8 mouse cellular contexts compared by ENCODE assay signal in the genomic region with DNA sequence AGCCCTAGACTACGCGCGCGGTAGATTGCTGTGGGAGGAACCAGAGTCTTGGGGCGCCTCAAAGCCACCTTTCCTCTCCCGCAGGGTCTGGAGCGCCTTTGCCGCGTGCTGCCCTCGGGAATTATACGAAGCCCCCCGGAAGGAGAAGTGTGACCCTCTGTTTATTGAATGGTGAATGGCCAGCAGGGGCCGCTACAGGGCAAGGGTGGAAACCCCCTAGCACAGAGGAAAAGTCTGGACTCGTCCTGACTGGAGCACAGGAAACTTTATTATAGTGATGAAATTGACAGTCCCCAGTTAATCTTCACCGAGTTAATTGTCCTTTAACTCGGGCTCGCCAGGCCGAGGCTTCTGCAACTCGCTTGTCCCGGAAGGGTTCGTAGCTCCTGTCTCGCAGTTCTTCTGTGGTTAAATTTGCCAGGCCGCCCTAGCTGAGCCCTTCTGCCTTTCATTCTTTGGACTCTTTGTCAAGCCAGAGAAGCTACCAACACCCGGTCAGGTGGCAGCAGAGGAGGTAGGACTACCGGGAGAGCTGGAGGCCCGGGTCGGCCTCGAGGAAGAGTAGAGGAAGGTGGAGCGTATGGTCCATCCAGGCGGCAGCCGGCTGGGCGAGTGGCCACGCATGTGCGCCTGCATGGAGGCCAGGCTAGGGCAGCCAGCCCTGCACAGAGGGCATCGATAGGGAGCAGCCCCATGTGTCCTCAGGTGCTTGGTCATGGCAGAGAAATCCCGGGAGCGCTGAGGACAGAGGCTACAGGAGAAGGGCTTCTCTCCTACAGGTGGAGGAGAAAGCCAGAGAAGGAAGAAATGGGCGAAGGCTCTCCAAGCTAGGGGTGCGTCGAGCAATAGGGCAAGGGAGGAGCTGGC. TPM values are rescaled to one million over a fixed set of nuclear protein-coding genes. Genes with fewer than 3 reads are reported as not detected.
DNase-seq lines count a peak whose midpoint lies in the region; ATAC-seq and TF ChIP-seq lines count a peak whose summit lies in the region.

No protein-coding gene starts in this region.

- peaks cover 23% of the 10 kb centered on the region for H3K4me1 ChIP-seq in heart, embryonic 13.5 days
- H3K4me1 ChIP-seq in kidney, postnatal 0 days (replicated peaks; ENCODE audit: insufficient read depth, low read length), result peaks cover 12% of the 10 kb centered on the region
- H3K4me1 ChIP-seq in liver, embryonic 13.5 days (replicated peaks), result peaks cover 42% of the 10 kb centered on the region
- H3K4me1 ChIP-seq in stomach, embryonic 16.5 days (ENCODE audit: control insufficient read depth, insufficient read depth, low read length), result peaks cover 15% of the 10 kb centered on the region

- peak overlapping the region; percentile 98 for H3K4me2 ChIP-seq in heart, embryonic 13.5 days
- peak overlapping the region; percentile 91 for H3K4me2 ChIP-seq in kidney, postnatal 0 days (ENCODE audit: low read length)
- peak overlapping the region; percentile 97 for H3K4me2 ChIP-seq in liver, embryonic 13.5 days
- peak overlapping the region; percentile 76 for H3K4me2 ChIP-seq in stomach, embryonic 16.5 days (ENCODE audit: low read depth, low read length)

- 26% methylated on average over 40 of the region's 40 CpGs for WGBS in heart, embryonic 13.5 days
- WGBS in kidney, postnatal 0 days, result 21% methylated on average over 40 of the region's 40 CpGs
- WGBS in liver, embryonic 13.5 days (ENCODE audit: insufficient replicate concordance), result 27% methylated on average over 40 of the region's 40 CpGs
- 24% methylated on average over 40 of the region's 40 CpGs for WGBS in stomach, embryonic 16.5 days

- peak overlapping the region; percentile 90 for H3K27ac ChIP-seq in heart, embryonic 13.5 days (replicated peaks)
- peak overlapping the region; percentile 93 for H3K27ac ChIP-seq in kidney, postnatal 0 days
- H3K27ac ChIP-seq in liver, embryonic 13.5 days, result peak overlapping the region; percentile 90
- peak overlapping the region; percentile 95 for H3K27ac ChIP-seq in stomach, embryonic 16.5 days (ENCODE audit: low read length)

- TF ChIP-seq CTCF in kidney, postnatal 0 days (IDR thresholded peaks at IDR 0.05; ENCODE audit: low read depth), result peak; percentile 94

- H3K4me3 ChIP-seq in heart, embryonic 13.5 days, result peak overlapping the region; percentile 80
- H3K4me3 ChIP-seq in kidney, postnatal 0 days (replicated peaks; ENCODE audit: low read depth, low read length), result peak overlapping the region; percentile 99
- H3K4me3 ChIP-seq in liver, embryonic 13.5 days (replicated peaks), result peak overlapping the region; percentile 96
- peak overlapping the region; percentile 100 for H3K4me3 ChIP-seq in stomach, embryonic 16.5 days (replicated peaks; ENCODE audit: low read length)

- peaks cover 4% of the 10 kb centered on the region for H3K27me3 ChIP-seq in heart, embryonic 13.5 days (replicated peaks)
- H3K27me3 ChIP-seq in kidney, postnatal 0 days (ENCODE audit: insufficient read depth, low read length), result no peaks in the 10 kb centered on the region
- H3K27me3 ChIP-seq in liver, embryonic 13.5 days, result 0 out of 2 replicates have a peak, but pooled peaks cover under 1% of the 10 kb centered on the region
- no peaks in the 10 kb centered on the region for H3K27me3 ChIP-seq in stomach, embryonic 16.5 days (ENCODE audit: control insufficient read depth, insufficient read depth, low read length)

- peak; percentile 29; the same call in 1 of the 2 replicates for ATAC-seq in heart, embryonic 13.5 days (ENCODE audit: extremely low read depth, insufficient number of reproducible peaks, low FRiP score, low TSS enrichment)
- ATAC-seq in kidney, postnatal 0 days (replicated peaks; ENCODE audit: low FRiP score, low read depth), result peak; percentile 65
- peak; percentile 22 for ATAC-seq in liver, embryonic 13.5 days (ENCODE audit: low read depth)
- peak; percentile 58 for ATAC-seq in stomach, embryonic 16.5 days (ENCODE audit: insufficient read depth, low FRiP score)

- H3K36me3 ChIP-seq in heart, embryonic 13.5 days, result peaks cover 23% of the 10 kb centered on the region
- peaks cover 18% of the 10 kb centered on the region for H3K36me3 ChIP-seq in kidney, postnatal 0 days (ENCODE audit: insufficient read depth, low read length)
- H3K36me3 ChIP-seq in liver, embryonic 13.5 days, result peaks cover 25% of the 10 kb centered on the region
- H3K36me3 ChIP-seq in stomach, embryonic 16.5 days (ENCODE audit: control insufficient read depth, insufficient read depth, low read length), result peaks cover 18% of the 10 kb centered on the region

- DNase-seq in CD8-positive naive resting alpha-beta T cell, adult 2 months (ENCODE audit: low read depth in 2 of 2, low spot score in 2 of 2), result peak; percentile 59 to 72
- peak; percentile 84 for DNase-seq in c-Kit-positive CD71-negative TER-119-negative erythroid progenitor cells, embryonic 14.5 days (ENCODE audit: low read depth)
- peak; percentile 58 for DNase-seq in fibroblast of lung, adult 2 months (ENCODE audit: low read depth)
- DNase-seq in kidney, postnatal 0 days (ENCODE audit: low spot score), result peak; percentile 95
- DNase-seq in liver, embryonic 13.5 days, result peak; percentile 69
- DNase-seq in neural tube, embryonic 10.5 days (ENCODE audit: extremely low spot score, low spot score), result peak; percentile 89

- H3K9me3 ChIP-seq in heart, embryonic 13.5 days, result no peaks in the 10 kb centered on the region
- H3K9me3 ChIP-seq in kidney, postnatal 0 days (replicated peaks; ENCODE audit: low read length), result no peaks in the 10 kb centered on the region
- no peaks in the 10 kb centered on the region for H3K9me3 ChIP-seq in liver, embryonic 13.5 days (replicated peaks)
- H3K9me3 ChIP-seq in stomach, embryonic 16.5 days (replicated peaks; ENCODE audit: control insufficient read depth, low read length), result no peaks in the 10 kb centered on the region

- H3K9ac ChIP-seq in heart, embryonic 13.5 days, result peak overlapping the region; percentile 96
- H3K9ac ChIP-seq in kidney, postnatal 0 days (ENCODE audit: low read depth, low read length), result peak overlapping the region; percentile 98
- H3K9ac ChIP-seq in liver, embryonic 13.5 days, result peak overlapping the region; percentile 99
- H3K9ac ChIP-seq in stomach, embryonic 16.5 days (ENCODE audit: low read length), result peak overlapping the region; percentile 100

RNA-seq across cellular contexts. Expression of a gene that starts 1.1 kb away (rescaled TPM):
- 4.4 and 5.7 TPM in 2 replicates for polyA plus RNA-seq in heart, embryonic 13.5 days (2015; fragmentation: Nextera tagmentation; extraction: Ambion mirVana)
- 4.9 and 5.9 TPM in 2 replicates for polyA plus RNA-seq in kidney, postnatal 0 days (2015; fragmentation: Nextera tagmentation; extraction: Ambion mirVana)
- 2.8 and 3.8 TPM in 2 replicates for polyA plus RNA-seq in liver, embryonic 13.5 days (2015; fragmentation: Nextera tagmentation; extraction: Ambion mirVana)
- polyA plus RNA-seq in stomach, embryonic 16.5 days (2015; fragmentation: Nextera tagmentation; extraction: Ambion mirVana), result 6.5 and 7.9 TPM in 2 replicates

RNA-seq across cellular contexts. Expression of a gene that starts 9.0 kb away (rescaled TPM):
- 0.13 and 0.19 TPM in 2 replicates for polyA plus RNA-seq in heart, embryonic 13.5 days (2015; fragmentation: Nextera tagmentation; extraction: Ambion mirVana)
- 0.92 and 1.6 TPM in 2 replicates for polyA plus RNA-seq in kidney, postnatal 0 days (2015; fragmentation: Nextera tagmentation; extraction: Ambion mirVana)
- polyA plus RNA-seq in liver, embryonic 13.5 days (2015; fragmentation: Nextera tagmentation; extraction: Ambion mirVana), result 0.09 and 0.20 TPM in 2 replicates
- polyA plus RNA-seq in stomach, embryonic 16.5 days (2015; fragmentation: Nextera tagmentation; extraction: Ambion mirVana), result 1.3 and 1.4 TPM in 2 replicates

RNA-seq across cellular contexts. Expression of a gene that starts 23.0 kb away (rescaled TPM):
- 0.33 and 0.37 TPM in 2 replicates for polyA plus RNA-seq in heart, embryonic 13.5 days (2015; fragmentation: Nextera tagmentation; extraction: Ambion mirVana)
- polyA plus RNA-seq in kidney, postnatal 0 days (2015; fragmentation: Nextera tagmentation; extraction: Ambion mirVana), result 35.5 and 48.6 TPM in 2 replicates
- polyA plus RNA-seq in liver, embryonic 13.5 days (2015; fragmentation: Nextera tagmentation; extraction: Ambion mirVana), result 0.09 and 0.50 TPM in 2 replicates
- 4.7 and 9.5 TPM in 2 replicates for polyA plus RNA-seq in stomach, embryonic 16.5 days (2015; fragmentation: Nextera tagmentation; extraction: Ambion mirVana)

RNA-seq across cellular contexts. Expression of a gene that starts 24.4 kb away (rescaled TPM):
- 3.5 and 3.6 TPM in 2 replicates for polyA plus RNA-seq in heart, embryonic 13.5 days (2015; fragmentation: Nextera tagmentation; extraction: Ambion mirVana)
- 2.4 and 2.5 TPM in 2 replicates for polyA plus RNA-seq in kidney, postnatal 0 days (2015; fragmentation: Nextera tagmentation; extraction: Ambion mirVana)
- polyA plus RNA-seq in liver, embryonic 13.5 days (2015; fragmentation: Nextera tagmentation; extraction: Ambion mirVana), result 1.6 and 2.1 TPM in 2 replicates
- 3.6 and 4.1 TPM in 2 replicates for polyA plus RNA-seq in stomach, embryonic 16.5 days (2015; fragmentation: Nextera tagmentation; extraction: Ambion mirVana)

RNA-seq across cellular contexts. Expression of a gene that starts 26.2 kb away (rescaled TPM):
- 114 and 116 TPM in 2 replicates for polyA plus RNA-seq in heart, embryonic 13.5 days (2015; fragmentation: Nextera tagmentation; extraction: Ambion mirVana)
- polyA plus RNA-seq in kidney, postnatal 0 days (2015; fragmentation: Nextera tagmentation; extraction: Ambion mirVana), result 190 TPM in 2 replicates
- 80.1 and 81.3 TPM in 2 replicates for polyA plus RNA-seq in liver, embryonic 13.5 days (2015; fragmentation: Nextera tagmentation; extraction: Ambion mirVana)
- 137 and 156 TPM in 2 replicates for polyA plus RNA-seq in stomach, embryonic 16.5 days (2015; fragmentation: Nextera tagmentation; extraction: Ambion mirVana)

Comparison
In these comparisons a context has a peak if more than half of its experiments do, and no peak if none do; other contexts are left out.
1. Peak in every context shown above with its lines: DNase-seq, ATAC-seq, H3K4me3 ChIP-seq and H3K27ac ChIP-seq.